Mouse (Mus musculus) neural tube, embryonic 14.5 days (tissue): ENCODE measurements around the gene C1qtnf4. TPM values are rescaled to one million over a fixed set of nuclear protein-coding genes. Genes with fewer than 3 reads are reported as not detected.

Source experiments
- ATAC-seq: fragments of 200-750 bp; cut with Nextera tagmentation; 2 replicates; pipeline ENCODE4 v1.8.0; 2017; ENCODE audit warnings: low read depth, mild to moderate bottlenecking, moderate TSS enrichment, moderate library complexity
- H3K27ac ChIP-seq: fragments of 300-500 bp; sonication (generic); 2 replicates; pipeline ENCODE4 v1.5.1; 2014; ENCODE audit warnings: low read depth, mild to moderate bottlenecking, control low read depth, low read length, moderate library complexity, mixed read lengths
- H3K27me3 ChIP-seq: fragments of 300-500 bp; sonication (generic); 2 replicates; pipeline ENCODE4 v1.6.1; 2014; ENCODE audit warnings: low read length; ENCODE audit not compliant: control insufficient read depth, insufficient read depth
- H3K36me3 ChIP-seq: fragments of 300-500 bp; sonication (generic); 2 replicates; pipeline ENCODE4 v1.6.1; 2014; ENCODE audit warnings: low read length, mixed read lengths; ENCODE audit not compliant: control insufficient read depth, insufficient read depth
- H3K4me1 ChIP-seq: fragments of 300-500 bp; sonication (generic); 2 replicates; pipeline ENCODE4 v1.6.1; 2014; ENCODE audit warnings: low read length; ENCODE audit not compliant: control insufficient read depth, insufficient read depth
- H3K4me2 ChIP-seq: fragments of 300-500 bp; sonication (generic); 2 replicates; pipeline ENCODE4 v1.6.1; 2014; ENCODE audit warnings: mild to moderate bottlenecking, low read depth, low read length, control low read depth
- H3K4me3 ChIP-seq: fragments of 300-500 bp; sonication (generic); 2 replicates; pipeline ENCODE4 v1.5.1; 2014; ENCODE audit warnings: low read depth, low read length, control low read depth, mixed read lengths
- H3K9ac ChIP-seq: fragments of 300-500 bp; sonication (generic); replicated peaks from 2 replicates; pipeline ENCODE4 v1.6.1; 2014; ENCODE audit warnings: low read depth, mild to moderate bottlenecking, control low read depth, low read length, mixed read lengths
- H3K9me3 ChIP-seq: fragments of 300-500 bp; sonication (generic); 2 replicates; pipeline ENCODE4 v1.6.1; 2016; ENCODE audit warnings: low read length; ENCODE audit not compliant: control insufficient read depth
- WGBS: fragments of 180-500 bp; shearing (Covaris S2); extraction: QIAGEN DNeasy Blood & Tissue Kit; methylation state at CpG from one replicate; pipeline ENCODE4 v1.1.7; 2014; 5-methylcytosine and 5-hydroxymethylcytosine counted together
- polyA plus RNA-seq: library from polyadenylated mRNA; unstranded; fragments of >200 nt; fragmentation: Nextera tagmentation; extraction: Ambion mirVana; gene quantifications from 2 replicates; pipeline ENCODE4 v1.2.1, GENCODE M21; 2014

The C1qtnf4 gene
- polyA plus RNA-seq, 1 experiment from 2014 or later, result 135 TPM

DNA sequence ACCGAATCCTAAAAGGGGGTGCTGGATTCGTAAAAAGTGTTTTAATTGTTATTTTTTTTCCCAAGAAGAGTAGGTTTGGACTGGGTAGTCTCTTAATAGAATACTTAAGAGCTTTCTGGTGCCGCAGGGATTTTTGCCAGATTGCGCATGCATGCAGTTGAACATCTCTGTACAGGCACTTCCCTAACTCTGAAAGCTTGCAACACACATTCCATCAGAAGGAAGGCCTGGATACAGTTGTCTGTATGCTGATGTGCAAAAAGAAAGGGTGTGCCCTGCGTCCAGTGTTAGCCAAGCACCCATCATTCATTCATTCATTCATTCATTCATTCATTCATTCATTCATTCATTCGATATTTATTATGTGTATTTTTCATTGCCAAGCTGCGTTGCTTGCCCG is 54.1 kb downstream of the C1qtnf4 start:
- 49% methylated on average over 8 of the region's 8 CpGs for WGBS
- ATAC-seq, result peak; percentile 72
- peaks cover 26% of the 10 kb centered on the region for H3K4me1 ChIP-seq
- H3K4me3 ChIP-seq, result peak overlapping the region; percentile 97
- H3K27ac ChIP-seq, result peak overlapping the region; percentile 92
- H3K9ac ChIP-seq, result peak overlapping the region; percentile 90
- H3K4me2 ChIP-seq, result peak overlapping the region; percentile 77
- no peaks in the 10 kb centered on the region for H3K9me3 ChIP-seq
- H3K27me3 ChIP-seq, result no peaks in the 10 kb centered on the region
- no peaks in the 10 kb centered on the region for H3K36me3 ChIP-seq

Other genes starting within 250 kb of the C1qtnf4 start
- 29.2 and 30.5 TPM in 2 replicates for gene Nup160, start 208.6 kb upstream of the C1qtnf4 start, polyA plus RNA-seq
- gene Fnbp4, start 140.5 kb upstream of the C1qtnf4 start, polyA plus RNA-seq, result 110 and 128 TPM in 2 replicates
- gene Agbl2, start 103.1 kb upstream of the C1qtnf4 start, polyA plus RNA-seq, result 0.11 and 0.31 TPM in 2 replicates
- 277 and 280 TPM in 2 replicates for gene Mtch2, start 38.7 kb upstream of the C1qtnf4 start, polyA plus RNA-seq
- gene Kbtbd4, start 18.9 kb downstream of the C1qtnf4 start, polyA plus RNA-seq, result 47.5 and 50.4 TPM in 2 replicates
- gene Ndufs3, start 19.0 kb downstream of the C1qtnf4 start, polyA plus RNA-seq, result 229 and 259 TPM in 2 replicates
- gene Celf1, start 54.5 kb downstream of the C1qtnf4 start, polyA plus RNA-seq, result 77.6 and 80.8 TPM in 2 replicates
- gene Rapsn, start 149.8 kb downstream of the C1qtnf4 start, polyA plus RNA-seq, result 0.37 and 1.2 TPM in 2 replicates
- gene Psmc3, start 168.1 kb downstream of the C1qtnf4 start, polyA plus RNA-seq, result 245 and 251 TPM in 2 replicates
- gene Slc39a13, start 184.6 kb downstream of the C1qtnf4 start, polyA plus RNA-seq, result 29.2 and 32.3 TPM in 2 replicates
- 1.7 and 3.3 TPM in 2 replicates for gene Spi1, start 196.5 kb downstream of the C1qtnf4 start, polyA plus RNA-seq
- not detected in 2 replicates for gene Mybpc3, start 232.3 kb downstream of the C1qtnf4 start, polyA plus RNA-seq